Mouse (Mus musculus) limb, embryonic 11.5 days (tissue): ENCODE results near the gene Plin3. TPM values are rescaled to one million over a fixed set of nuclear protein-coding genes. Genes with fewer than 3 reads are reported as not detected.

Experiments used
- ATAC-seq: fragments of 200-750 bp; cut with Nextera tagmentation; 2 replicates; pipeline ENCODE4 v1.8.0; 2017; ENCODE audit warnings: low read depth; ENCODE audit not compliant: insufficient number of reproducible peaks, low FRiP score, low TSS enrichment
- DNase-seq: peaks from one replicate; pipeline ENCODE4 v3.0.0-alpha.2; 2015; ENCODE audit warnings: low spot score
- H3K27ac ChIP-seq: fragments of 300-500 bp; sonication (generic); replicated peaks from 2 replicates; pipeline ENCODE4 v1.5.1; 2014; ENCODE audit warnings: low read depth, mild to moderate bottlenecking, low read length
- H3K27me3 ChIP-seq: fragments of 300-500 bp; sonication (generic); 2 replicates; pipeline ENCODE4 v1.6.1; 2014; ENCODE audit warnings: mild to moderate bottlenecking, low read length, mixed read lengths; ENCODE audit not compliant: control insufficient read depth, insufficient read depth
- H3K36me3 ChIP-seq: fragments of 300-500 bp; sonication (generic); 2 replicates; pipeline ENCODE4 v1.6.1; 2014; ENCODE audit warnings: mild to moderate bottlenecking, low read length, moderate library complexity, mixed read lengths; ENCODE audit not compliant: control insufficient read depth, insufficient read depth
- H3K4me1 ChIP-seq: fragments of 300-500 bp; sonication (generic); 2 replicates; pipeline ENCODE4 v1.6.1; 2014; ENCODE audit warnings: low read length, mixed read lengths; ENCODE audit not compliant: control insufficient read depth, insufficient read depth
- H3K4me2 ChIP-seq: fragments of 300-500 bp; sonication (generic); 2 replicates; pipeline ENCODE4 v1.6.1; 2014; ENCODE audit warnings: low read depth, mild to moderate bottlenecking, moderate library complexity; ENCODE audit not compliant: severe bottlenecking
- H3K4me3 ChIP-seq: fragments of 300-500 bp; sonication (generic); 2 replicates; pipeline ENCODE4 v1.5.1; 2014; ENCODE audit warnings: low read depth, low read length
- H3K9ac ChIP-seq: fragments of 300-500 bp; sonication (generic); 2 replicates; pipeline ENCODE4 v1.6.1; 2014; ENCODE audit warnings: mild to moderate bottlenecking, low read length
- H3K9me3 ChIP-seq: fragments of 300-500 bp; sonication (generic); 2 replicates; pipeline ENCODE4 v1.6.1; 2016; ENCODE audit warnings: low read length; ENCODE audit not compliant: control insufficient read depth
- WGBS: fragments of 180-500 bp; shearing (Covaris S2); extraction: QIAGEN DNeasy Blood & Tissue Kit; methylation state at CpG from one replicate; pipeline ENCODE4 v1.1.7; 2014; 5-methylcytosine and 5-hydroxymethylcytosine counted together
- polyA plus RNA-seq: library from polyadenylated mRNA; unstranded; fragments of >200 nt; fragmentation: Nextera tagmentation; extraction: Ambion mirVana; gene quantifications from 2 replicates; pipeline ENCODE4 v1.2.1, GENCODE M21; 2014

The Plin3 gene
- polyA plus RNA-seq, 1 experiment from 2014 or later, result 66.0 TPM

DNA sequence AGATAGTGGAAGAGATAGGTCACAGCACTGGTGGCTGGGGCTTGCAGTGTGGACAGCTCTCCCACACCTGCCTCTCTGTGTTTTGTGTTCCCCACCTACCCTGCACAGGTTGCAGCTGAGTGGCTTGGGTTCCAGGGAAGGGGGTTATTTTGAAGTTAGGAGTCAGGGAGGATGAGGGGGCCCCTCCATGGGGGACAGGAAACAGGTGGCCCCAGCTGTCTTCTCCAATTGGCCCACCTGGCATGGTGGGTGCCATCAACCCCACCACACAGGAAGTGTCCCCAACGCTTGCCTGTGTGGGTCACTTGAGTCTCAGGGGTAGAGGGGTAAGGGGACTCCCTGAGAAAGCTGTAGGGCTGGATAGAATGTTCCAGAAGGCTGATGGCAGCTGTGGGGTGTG is 618 bp upstream of the Plin3 start:
- Histone ChIP-seq H3K27me3 (no peaks in the 10 kb centered on the region), H3K36me3 (no peaks in the 10 kb centered on the region), H3K4me1 (peaks cover 26% of the 10 kb centered on the region), H3K4me3 (no peak overlapping the region), H3K9me3 (no peaks in the 10 kb centered on the region), H3K27ac (no peak overlapping the region), H3K4me2 (no peak overlapping the region), H3K9ac (no peak overlapping the region)
- ATAC-seq, result no peak
- DNase-seq, result no peak
- 64% methylated on average over 1 of the region's 1 CpGs for WGBS

DNA sequence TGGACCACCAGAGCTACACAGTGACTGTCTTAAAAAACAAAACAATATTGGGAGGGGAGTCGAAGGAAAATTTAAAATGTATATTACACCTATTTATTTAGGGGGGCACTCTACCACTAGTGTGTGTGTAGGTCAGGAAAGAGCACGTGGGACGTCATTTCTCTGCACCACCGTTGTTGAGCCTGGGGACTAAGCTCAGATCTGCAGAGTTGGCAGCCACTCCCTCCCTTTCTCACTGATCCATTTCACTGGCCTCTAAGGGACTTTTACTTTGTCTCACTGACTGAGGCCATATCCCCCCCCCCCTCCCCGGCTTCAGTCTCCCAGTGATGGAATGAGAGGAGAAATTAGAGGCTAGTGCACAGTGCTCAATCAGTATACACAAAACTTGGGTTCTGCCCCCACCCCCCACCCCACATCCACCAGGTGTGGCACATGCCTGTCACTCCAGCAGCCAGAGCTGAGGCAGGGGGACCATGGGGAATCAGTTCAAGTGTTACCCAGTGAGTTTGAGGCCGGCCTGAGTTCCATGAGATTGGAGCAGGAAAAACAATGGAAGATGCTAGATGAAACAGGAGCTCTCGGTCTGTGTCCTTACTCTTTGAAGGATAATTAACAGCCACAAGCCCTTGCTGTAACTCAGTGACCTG is 722 bp downstream of the Plin3 start:
- H3K4me3 ChIP-seq, result no peak overlapping the region
- H3K9ac ChIP-seq, result no peak overlapping the region
- no peaks in the 10 kb centered on the region for H3K36me3 ChIP-seq
- H3K27ac ChIP-seq, result peak overlapping the region; percentile 95; the same call in 1 of the 2 replicates
- peaks cover 33% of the 10 kb centered on the region for H3K4me1 ChIP-seq
- WGBS, result 74% methylated on average over 7 of the region's 7 CpGs
- H3K9me3 ChIP-seq, result no peaks in the 10 kb centered on the region
- DNase-seq (no peak), ATAC-seq (no peak)
- no peak overlapping the region for H3K4me2 ChIP-seq
- no peaks in the 10 kb centered on the region for H3K27me3 ChIP-seq

DNA sequence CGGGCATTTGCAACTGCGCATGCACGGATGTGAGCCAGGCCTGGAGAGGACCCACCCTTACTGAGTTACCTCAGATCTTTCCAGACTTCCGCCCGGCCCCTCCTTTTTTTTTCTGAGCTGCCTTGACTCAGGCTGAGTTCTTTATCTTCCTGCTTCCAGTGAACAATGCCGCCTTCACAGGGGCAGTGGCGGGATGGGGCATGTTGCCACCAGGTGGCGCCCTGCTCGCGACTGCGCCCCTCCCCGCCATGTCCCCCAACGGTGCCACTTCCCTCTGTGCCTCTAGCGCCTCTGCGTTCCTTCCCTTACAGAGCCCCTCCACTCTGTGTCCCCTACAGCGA is 1.5 kb downstream of the Plin3 start:
- no peaks in the 10 kb centered on the region for H3K27me3 ChIP-seq
- peak overlapping the region; percentile 10; the same call in 1 of the 2 replicates for H3K4me3 ChIP-seq
- peaks cover 33% of the 10 kb centered on the region for H3K4me1 ChIP-seq
- no peaks in the 10 kb centered on the region for H3K9me3 ChIP-seq
- H3K27ac ChIP-seq, result peak overlapping the region; percentile 95
- H3K9ac ChIP-seq, result peak overlapping the region; percentile 65
- WGBS, result under 1% methylated on average over 16 of the region's 16 CpGs
- peak; percentile 91 for DNase-seq
- ATAC-seq, result peak; percentile 73
- peaks cover 4% of the 10 kb centered on the region for H3K36me3 ChIP-seq
- H3K4me2 ChIP-seq, result peak overlapping the region; percentile 85

DNA sequence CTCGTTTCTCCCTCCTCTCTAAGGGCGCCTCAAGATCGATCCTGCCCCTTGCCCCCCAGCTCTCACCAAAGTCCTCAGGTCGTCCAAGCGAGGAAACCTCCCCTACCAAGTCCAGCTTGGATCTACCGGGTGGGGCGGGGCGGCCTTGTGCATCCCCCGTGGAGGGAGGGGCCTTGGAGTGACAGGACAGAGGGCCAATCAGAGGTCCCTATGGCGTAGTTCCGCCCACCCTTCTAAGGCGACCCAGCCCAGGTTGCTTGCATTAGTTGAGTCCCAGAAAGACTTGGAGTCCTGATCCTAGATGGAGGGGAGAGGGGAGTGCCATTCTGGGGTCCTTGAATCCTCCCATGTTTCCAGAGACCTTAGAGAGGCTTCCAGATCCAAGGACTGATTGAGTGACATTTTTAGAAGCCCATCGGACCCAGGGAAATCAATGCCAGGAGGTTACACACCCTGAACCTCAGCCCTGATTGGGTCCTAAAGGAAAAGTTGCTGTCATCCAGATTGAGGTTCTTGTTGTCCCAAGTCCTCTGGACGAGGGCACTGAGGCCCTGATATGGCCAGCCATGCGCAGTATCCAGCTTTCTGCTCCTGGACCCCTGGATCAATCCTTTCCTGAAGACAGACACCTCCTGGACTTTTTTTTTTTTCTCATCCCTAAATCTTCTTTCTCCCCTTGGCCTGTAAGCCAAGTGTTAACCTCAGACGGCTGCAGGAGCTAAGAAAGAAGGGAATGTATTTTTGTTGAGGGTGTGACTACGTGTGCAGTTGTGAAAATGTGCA is 2.1 kb downstream of the Plin3 start:
- ATAC-seq, result peak; percentile 84
- WGBS, result 5% methylated on average over 16 of the region's 17 CpGs
- H3K27ac ChIP-seq, result peak overlapping the region; percentile 95

DNA sequence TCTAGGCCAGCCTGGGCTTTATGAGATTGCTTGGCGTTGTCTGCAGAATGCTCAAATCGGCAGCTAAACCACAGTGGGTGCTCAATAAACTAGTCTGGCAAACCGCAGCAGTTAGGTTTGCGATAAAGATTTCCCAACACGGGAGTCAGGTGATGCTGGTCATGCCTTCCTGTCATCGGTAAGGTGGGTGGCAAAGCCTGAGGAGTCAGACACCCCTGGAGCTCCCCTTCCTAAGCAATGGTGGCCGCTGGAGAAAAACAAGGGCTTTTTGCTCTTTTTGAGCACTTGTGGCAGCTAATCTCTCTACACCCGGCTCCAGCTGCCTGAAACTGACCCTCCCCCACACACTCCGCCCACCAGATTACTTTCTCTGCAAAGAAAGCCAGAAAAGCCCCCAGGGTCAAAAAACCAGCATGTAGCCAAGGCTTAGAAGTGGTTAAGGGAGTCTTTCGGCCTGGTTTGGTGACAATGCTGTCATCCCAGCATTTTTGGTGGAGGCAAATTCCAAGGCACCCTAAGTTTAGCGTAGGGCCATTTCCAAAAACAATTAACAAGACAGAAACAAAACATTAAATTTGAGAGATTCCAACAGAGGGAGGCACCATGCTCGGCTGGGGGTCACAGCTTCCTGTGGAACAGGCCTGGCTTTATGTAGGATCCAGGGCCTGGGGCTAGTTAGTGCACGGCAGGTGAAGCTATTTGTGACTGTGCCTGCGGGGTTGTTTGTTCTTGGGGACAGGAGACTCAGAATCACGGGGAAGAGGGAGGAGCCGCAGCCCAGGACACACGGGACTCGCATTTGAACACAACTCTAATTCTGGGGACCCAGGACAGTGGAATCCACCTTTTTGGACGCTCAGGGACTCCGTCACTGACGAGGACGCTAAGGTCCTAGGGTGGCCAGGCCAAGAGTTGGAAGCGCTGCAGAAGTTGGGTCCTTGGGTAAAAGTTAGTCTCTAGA is 3.0 kb downstream of the Plin3 start:
- ATAC-seq, result peak; percentile 27
- Histone ChIP-seq H3K36me3 (peaks cover 10% of the 10 kb centered on the region), H3K4me2 (peak overlapping the region; percentile 85), H3K27me3 (no peaks in the 10 kb centered on the region), H3K9ac (peak overlapping the region; percentile 62), H3K27ac (peak overlapping the region; percentile 95), H3K9me3 (no peaks in the 10 kb centered on the region), H3K4me1 (peaks cover 33% of the 10 kb centered on the region), H3K4me3 (peak overlapping the region; percentile 55)
- DNase-seq, result peak; percentile 84
- under 1% methylated on average over 23 of the region's 23 CpGs for WGBS

More for the DNA sequence above, 2.1 kb downstream of the Plin3 start:
- H3K4me1 ChIP-seq, result peaks cover 33% of the 10 kb centered on the region
- no peaks in the 10 kb centered on the region for H3K9me3 ChIP-seq
- H3K36me3 ChIP-seq, result peaks cover 5% of the 10 kb centered on the region
- no peaks in the 10 kb centered on the region for H3K27me3 ChIP-seq
- H3K4me3 ChIP-seq, result peak overlapping the region; percentile 55
- peak overlapping the region; percentile 62 for H3K9ac ChIP-seq
- peak; percentile 99 for DNase-seq
- peak overlapping the region; percentile 85 for H3K4me2 ChIP-seq

DNA sequence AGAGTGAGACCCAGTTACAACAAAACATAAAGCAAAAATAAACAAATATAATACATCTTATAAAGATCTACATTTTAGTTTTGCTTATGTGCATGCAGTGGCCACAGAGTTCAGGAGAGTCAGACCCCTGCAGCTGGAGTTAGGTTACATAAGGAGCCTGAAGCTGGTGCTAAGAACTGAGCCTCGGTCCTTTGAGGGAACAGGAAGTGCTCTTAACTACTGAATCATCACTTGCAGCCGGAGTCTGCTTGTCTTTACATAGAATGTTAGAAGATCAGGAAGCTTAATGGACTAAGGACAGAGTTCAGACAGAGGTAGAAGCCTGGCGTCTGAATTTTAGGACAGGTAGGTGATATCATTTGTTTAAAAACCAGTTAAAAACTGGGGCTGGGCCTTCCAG is 3.8 kb downstream of the Plin3 start:
- H3K4me3 ChIP-seq, result peak overlapping the region; percentile 55
- peak overlapping the region; percentile 95 for H3K27ac ChIP-seq
- ATAC-seq (no peak), DNase-seq (no peak)
- peak overlapping the region; percentile 85 for H3K4me2 ChIP-seq
- peak overlapping the region; percentile 62 for H3K9ac ChIP-seq
- peaks cover 33% of the 10 kb centered on the region for H3K4me1 ChIP-seq
- H3K27me3 ChIP-seq, result no peaks in the 10 kb centered on the region
- WGBS, result 26% methylated on average over 3 of the region's 3 CpGs
- no peaks in the 10 kb centered on the region for H3K9me3 ChIP-seq
- H3K36me3 ChIP-seq, result peaks cover 10% of the 10 kb centered on the region

DNA sequence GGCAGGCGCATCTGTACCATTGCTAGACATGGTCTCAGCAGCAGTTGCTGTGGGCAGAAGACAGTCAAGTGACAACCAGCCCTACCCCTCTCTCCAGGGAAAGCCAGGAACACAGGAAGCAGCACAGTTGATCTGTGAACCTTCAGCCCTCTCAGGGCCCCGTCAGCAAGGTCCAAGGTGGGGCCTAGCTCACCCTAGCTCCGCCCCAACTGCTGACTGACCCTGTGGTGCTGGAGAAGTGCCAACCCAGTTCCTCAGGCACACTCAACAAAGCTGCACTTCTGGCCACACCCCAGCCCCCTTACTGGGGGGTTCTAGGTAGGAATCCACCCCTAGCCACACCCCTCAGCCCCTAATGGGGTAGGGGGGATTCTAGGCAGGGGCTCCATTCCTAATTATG is 4.8 kb downstream of the Plin3 start:
- Histone ChIP-seq H3K9ac (0 out of 2 replicates have a peak overlapping the region, but pooled peaks have one; percentile 17), H3K9me3 (no peaks in the 10 kb centered on the region), H3K4me2 (no peak overlapping the region; the same call in 1 of the 2 replicates), H3K27me3 (no peaks in the 10 kb centered on the region), H3K27ac (no peak overlapping the region), H3K36me3 (peaks cover 10% of the 10 kb centered on the region), H3K4me1 (peaks cover 33% of the 10 kb centered on the region), H3K4me3 (no peak overlapping the region)
- 65% methylated on average over 3 of the region's 3 CpGs for WGBS
- DNase-seq (no peak), ATAC-seq (no peak)

DNA sequence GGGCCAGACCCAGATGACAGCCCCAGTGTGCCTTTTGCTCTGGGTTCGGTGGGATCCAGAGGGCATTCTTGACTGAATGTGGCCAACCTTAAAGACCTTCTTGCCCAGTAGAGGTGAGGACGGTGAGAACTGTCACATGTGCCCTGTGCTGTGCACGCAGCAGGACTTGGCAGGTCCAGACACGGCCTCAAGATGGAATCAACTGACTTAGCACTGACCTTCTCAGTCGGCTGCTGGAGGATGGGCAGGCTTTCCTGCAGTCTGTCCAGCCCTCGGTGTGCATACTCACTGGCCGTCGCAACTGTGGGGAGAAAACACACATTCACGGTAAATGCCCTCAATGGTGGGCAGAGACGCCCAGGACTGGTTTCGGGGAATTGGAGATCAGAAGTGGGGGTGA is 6.7 kb downstream of the Plin3 start:
- ATAC-seq (no peak), DNase-seq (no peak)
- Histone ChIP-seq H3K27ac (no peak overlapping the region), H3K4me1 (peaks cover 27% of the 10 kb centered on the region), H3K27me3 (no peaks in the 10 kb centered on the region), H3K9me3 (no peaks in the 10 kb centered on the region), H3K36me3 (peaks cover 15% of the 10 kb centered on the region), H3K4me2 (no peak overlapping the region), H3K9ac (no peak overlapping the region), H3K4me3 (no peak overlapping the region)
- 93% methylated on average over 11 of the region's 11 CpGs for WGBS
